Mouse (Mus musculus) left cerebral cortex, adult 9 months (tissue): ENCODE measurements around the gene Cfap65.
A peak's percentile ranks its signal among the peaks of the same experiment; 100 is the strongest.

Experiments used
- DNase-seq, 2 experiments: peaks; one replicate each; pipeline ENCODE4 v3.0.0; 2022; ENCODE audit warnings: low spot score in 2 of 2

Gene Cfap65

DNA sequence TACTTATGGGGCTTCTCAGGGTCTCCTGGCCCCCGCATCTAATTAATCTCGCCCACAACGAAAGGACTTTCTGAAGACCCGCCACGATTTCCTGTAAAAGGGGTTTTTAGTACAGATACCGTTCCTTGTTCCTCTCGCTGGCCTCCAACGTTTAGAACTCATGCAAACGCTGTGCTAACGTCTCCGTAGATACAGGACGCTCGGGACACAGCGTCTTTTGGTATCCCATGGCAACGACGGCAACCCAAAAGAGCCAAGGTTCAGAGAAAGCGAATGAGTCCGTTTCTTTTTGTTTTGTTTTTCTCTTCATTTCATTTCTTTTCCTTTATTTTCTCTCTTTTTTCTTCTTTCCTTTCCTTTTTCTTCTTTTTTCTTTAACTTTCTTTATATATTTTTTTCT, at the start of gene Cfap65:
TSS of gene Cfap65 (minus strand) at position 198 of the 400 bp plus-strand sequence.
- peak in 1 of 2 experiments; percentile 74 for DNase-seq

DNA sequence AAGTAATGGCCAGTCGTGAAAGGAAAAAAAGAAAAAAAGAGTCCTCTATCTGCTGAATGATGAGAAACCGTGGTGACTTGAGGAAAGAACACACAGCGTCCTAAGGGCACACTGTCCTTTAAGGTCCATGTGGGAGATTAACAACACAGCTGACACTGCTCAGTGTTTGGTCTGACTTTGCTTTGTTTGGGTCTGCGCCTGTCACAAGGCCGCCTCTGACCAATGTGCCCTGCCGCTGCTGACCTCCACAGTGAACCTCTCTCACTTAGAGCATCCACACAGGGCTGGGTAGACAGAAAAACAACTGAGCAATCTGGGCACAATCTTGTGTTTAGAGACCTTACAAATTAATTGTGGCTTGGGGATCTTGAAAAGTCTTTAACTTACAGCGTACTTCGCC, 41.6 kb upstream of the Cfap65 start:
- no peak for DNase-seq

GRCm38 (mm10) chr1:74975936-74976335, 40.5 kb upstream of the Cfap65 start:
- DNase-seq: no peak

DNA sequence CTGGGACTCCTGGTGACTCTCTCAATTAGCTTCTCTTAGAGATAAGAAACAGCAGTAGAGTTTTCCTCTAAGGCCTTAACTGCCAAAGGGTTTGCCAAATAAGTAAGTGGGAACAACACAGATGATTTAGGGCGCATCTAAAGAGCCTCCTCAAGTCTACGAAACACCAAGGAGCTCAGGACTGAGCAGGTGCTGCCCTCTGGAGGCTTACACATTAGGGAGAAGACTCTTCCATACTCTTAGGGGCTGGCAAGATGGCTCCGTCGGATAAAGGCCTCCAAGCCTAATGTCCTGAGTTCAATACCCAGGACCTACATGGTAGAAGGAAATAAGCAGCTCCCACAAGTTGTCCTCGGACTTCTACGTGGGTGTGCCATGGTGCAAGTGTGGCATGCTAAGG, 38.2 kb upstream of the Cfap65 start:
- no peak for DNase-seq

- no peak for DNase-seq
Observed at GRCm38 (mm10) chr1:74971353-74972050, 36.1 kb upstream of the Cfap65 start.

GRCm38 (mm10) chr1:74967962-74968580, 32.7 kb upstream of the Cfap65 start:
- DNase-seq: no peak

DNA sequence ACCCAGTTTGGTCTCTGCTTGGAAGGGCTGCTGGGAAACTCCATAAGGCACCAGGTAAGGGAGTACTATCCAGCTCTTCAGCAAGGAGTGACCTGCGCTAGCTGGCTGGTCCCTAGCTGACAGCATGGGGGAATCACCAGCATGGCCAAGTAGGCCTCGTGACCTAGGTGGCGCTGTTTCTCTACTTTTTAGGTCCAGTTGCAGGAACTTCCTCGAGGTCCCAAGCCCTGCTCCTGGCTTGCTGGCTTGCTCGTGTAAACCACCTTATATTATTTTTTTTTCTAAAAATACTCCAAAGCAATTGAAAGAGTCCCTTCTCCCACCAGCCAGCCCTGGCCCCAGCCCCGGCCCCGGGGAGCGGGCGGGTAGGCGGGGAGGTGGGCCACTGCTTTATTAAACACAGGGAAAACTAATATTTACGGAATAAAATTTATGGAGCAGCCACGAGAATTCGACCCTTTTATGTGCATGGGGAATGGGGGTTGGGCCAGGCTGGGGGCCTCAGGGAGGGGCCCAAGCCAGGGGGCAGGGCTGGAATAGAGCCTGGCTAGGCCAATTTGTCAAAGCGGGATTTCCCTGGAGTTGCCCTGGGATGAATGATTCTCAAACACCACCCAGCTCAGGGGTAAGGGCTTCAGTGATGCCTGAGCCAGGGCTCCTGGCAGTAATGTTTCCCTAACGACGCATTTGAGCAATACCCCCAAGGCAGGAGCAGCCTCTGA, 29.3 kb upstream of the Cfap65 start:
- DNase-seq: peak in 1 of 2 experiments; percentile 74

DNA sequence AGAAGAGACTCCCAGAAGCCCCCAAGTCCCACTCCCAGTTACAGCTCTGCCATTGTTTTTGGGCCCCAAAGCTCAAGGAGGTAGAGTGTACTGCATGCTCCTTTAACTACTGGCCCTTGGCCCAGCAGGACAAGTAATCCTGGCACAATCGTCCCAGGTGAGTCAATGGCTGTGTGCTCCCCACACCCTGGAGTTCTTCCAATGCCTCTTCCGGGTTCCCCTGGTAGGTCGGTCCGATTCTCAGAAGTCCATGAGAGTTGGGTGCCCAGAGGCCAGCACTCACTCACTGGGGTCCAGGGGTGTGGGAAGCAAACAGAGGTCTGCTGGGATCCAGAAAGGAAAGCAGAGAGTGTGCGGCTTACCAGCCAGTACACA, 27.4 kb upstream of the Cfap65 start:
- DNase-seq: no peak

DNA sequence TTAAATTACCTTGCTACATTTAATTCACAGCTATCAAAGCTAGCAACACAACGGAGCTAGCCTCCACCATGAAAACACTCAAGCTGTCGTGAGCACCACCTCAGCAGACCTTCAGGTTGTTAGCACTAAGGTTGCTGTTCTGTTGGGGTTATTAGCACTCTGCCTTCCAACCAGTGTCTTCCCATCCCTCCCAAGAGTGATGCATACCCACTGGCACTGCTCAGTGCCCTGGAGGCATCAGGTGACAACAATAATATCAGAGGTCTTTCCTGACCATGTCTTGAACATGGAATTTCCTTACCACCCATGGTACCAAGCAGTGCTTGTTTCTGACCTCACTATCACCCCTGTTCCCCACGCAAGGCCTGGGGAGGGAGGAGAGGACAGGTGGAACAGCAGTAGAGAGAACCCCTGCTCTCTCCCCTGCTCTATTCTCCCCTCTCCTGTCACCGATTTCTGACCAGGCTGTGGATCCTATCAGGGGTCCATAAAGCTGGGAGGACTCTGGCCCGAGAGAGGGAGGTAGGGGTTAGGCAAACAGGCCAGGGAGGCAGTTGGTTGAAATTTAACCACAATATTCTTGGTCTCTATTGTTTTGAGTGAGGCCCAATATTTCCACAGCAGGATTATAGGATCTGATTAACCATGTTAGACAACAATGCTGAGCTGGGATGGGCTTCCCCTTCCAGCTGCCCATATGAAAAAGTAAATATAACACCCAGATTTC, 26.9 kb upstream of the Cfap65 start:
- no peak for DNase-seq

DNA sequence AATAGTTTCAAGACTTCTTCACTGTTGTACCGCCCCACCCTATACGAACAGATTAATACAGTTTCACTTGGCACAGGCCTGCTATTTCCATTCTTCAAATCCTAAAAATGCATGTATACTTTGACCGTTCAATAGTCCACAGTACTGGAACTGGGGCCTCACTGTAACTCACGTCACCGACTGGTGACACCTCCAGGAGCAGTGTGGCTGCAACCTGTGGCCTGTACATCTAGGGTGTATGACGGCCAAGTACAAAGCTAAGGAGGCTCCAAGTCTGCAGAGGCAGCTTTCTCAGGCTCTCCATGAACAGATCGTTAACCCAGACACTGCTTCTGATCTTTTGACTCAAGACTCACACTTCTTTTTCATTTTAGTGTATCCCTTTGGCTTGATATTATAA, 26.3 kb upstream of the Cfap65 start:
- no peak for DNase-seq

- no peak for DNase-seq
Observed at GRCm38 (mm10) chr1:74960059-74960458, 24.7 kb upstream of the Cfap65 start.

DNA sequence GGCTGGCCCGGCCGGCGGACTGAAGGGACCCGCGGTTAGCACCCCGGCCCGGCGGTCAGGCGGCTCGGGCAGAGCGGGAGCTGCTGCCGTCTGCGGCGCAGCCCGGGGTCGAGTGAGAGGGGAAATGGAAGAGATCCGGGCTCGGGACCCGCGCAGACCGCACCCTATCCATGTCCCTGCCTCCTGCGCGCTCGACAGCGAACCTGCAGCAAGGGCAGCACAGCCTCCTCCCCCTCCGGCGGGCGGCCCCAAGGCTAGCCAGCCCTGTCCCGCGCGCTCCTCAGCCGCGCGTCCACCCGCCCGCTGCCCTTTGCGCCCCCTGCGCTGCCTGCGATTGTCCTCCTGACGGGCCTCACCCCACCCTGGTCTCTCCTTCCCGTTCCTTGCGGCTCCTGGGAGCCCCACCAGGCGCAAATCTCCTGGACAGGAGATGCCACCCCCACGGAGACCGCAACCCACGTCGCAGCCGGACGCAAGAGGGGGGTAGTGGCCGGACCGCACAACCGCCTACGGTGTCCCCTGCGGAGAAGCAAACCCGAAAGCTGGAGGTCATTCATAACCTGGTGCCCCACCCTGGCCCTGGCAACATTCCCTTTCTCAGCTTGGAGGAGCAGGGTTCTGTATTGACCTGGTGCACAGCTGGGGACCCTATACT, 16.3 kb upstream of the Cfap65 start, which contains the start of gene Ihh:
TSS of gene Ihh (minus strand) at position 117 of the 655 bp plus-strand sequence.
- no peak for DNase-seq

- DNase-seq: no peak
Observed at GRCm38 (mm10) chr1:74950576-74951490, 15.4 kb upstream of the Cfap65 start.

- DNase-seq: no peak
Observed at GRCm38 (mm10) chr1:74950066-74950465, 14.7 kb upstream of the Cfap65 start.

GRCm38 (mm10) chr1:74949666-74950050, 14.3 kb upstream of the Cfap65 start:
- DNase-seq: no peak

GRCm38 (mm10) chr1:74948784-74949665, 13.6 kb upstream of the Cfap65 start:
- peak in 1 of 2 experiments; percentile 40 for DNase-seq

GRCm38 (mm10) chr1:74947986-74948670, 12.7 kb upstream of the Cfap65 start:
- no peak for DNase-seq

GRCm38 (mm10) chr1:74941651-74942360, 6.4 kb upstream of the Cfap65 start:
- no peak for DNase-seq
